ENCODE assay signal across 8 mouse cellular contexts in the genomic region with DNA sequence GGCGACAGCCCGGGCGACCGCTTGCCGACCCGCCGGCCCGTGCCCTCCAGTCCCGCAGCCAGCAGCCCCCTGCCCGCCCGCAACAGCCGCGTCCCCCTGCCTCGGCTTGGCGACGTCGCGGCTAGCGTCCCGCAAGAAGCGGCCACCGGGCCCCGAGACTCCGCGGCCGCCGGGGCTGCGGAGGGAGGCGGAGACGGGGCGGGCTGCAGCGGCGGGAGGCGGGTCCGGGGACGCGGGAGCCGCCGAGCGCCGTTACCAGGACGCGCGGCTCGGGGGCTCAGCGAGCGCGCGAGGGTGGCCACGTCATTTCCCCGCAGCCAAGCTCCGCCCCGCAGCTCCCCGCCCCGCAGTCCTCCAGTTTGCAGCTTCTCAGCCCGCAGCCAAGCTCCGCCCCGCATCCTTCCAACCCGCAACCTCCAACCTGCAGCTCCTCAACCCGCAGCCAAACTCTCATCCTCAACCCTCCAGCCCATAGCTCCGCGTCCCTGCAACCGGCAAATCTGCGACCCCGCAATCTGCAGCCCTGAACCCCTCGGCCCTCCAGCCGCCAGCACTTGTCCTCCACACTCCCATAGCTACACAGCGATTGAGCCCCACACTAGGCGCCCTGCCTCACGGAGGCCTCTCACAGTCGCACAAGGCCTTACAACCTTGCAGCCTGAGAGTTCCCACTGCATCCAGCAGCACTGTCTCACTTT. TPM values are rescaled to one million over a fixed set of nuclear protein-coding genes. Genes with fewer than 3 reads are reported as not detected.
DNase-seq lines count a peak whose midpoint lies in the region; ATAC-seq and TF ChIP-seq lines count a peak whose summit lies in the region.

A gene (minus strand): TSS at position 169 of the 698 bp plus-strand sequence.

- intact Hi-C loops in gastrocnemius, adult 2 months (cut with DNase I), result no loop called here

- H3K4me3 ChIP-seq in gastrocnemius, adult 2 months, result peak within 1 kb of the TSS; percentile 74
- H3K4me3 ChIP-seq in hindbrain, embryonic 15.5 days, result peak within 1 kb of the TSS; percentile 91

- peak within 1 kb of the TSS; percentile 31; the same call in 1 of the 2 replicates for H3K27ac ChIP-seq in gastrocnemius, adult 2 months
- H3K27ac ChIP-seq in hindbrain, embryonic 15.5 days (replicated peaks), result peak within 1 kb of the TSS; percentile 83

- peak within 1 kb of the TSS; percentile 86 for H3K9ac ChIP-seq in hindbrain, embryonic 15.5 days

- WGBS in hindbrain, embryonic 15.5 days, result 1% methylated on average over 69 of the region's 71 CpGs

- DNase-seq in ZHBTc4 (ENCODE audit: low read depth, low spot score), result peak; percentile 73
- DNase-seq in cerebellum, postnatal 36 days, result peak; percentile 89 to 92
- DNase-seq in gastrocnemius, adult 2 months, result peak; percentile 79
- peak; percentile 80 for DNase-seq in left cerebral cortex, adult 11 months (ENCODE audit: low spot score)
- peak; percentile 60 for DNase-seq in lung, postnatal 14 days
- DNase-seq in retina, postnatal 1 day, result peak; percentile 87
- no peak for DNase-seq in adipocyte (ENCODE audit: low spot score)

- no peak for TF ChIP-seq CTCF in gastrocnemius, adult 2 months (IDR thresholded peaks at IDR 0.05)

- H3K9me3 ChIP-seq in hindbrain, embryonic 15.5 days, result no peaks in the 10 kb centered on the region

- no peaks in the 10 kb centered on the region for H3K36me3 ChIP-seq in hindbrain, embryonic 15.5 days

- peak; percentile 98 for ATAC-seq in hindbrain, embryonic 15.5 days (ENCODE audit: low FRiP score, low read depth)

- H3K27me3 ChIP-seq in hindbrain, embryonic 15.5 days, result no peaks in the 10 kb centered on the region

- peak within 1 kb of the TSS; percentile 80 for H3K4me2 ChIP-seq in hindbrain, embryonic 15.5 days

- H3K4me1 ChIP-seq in hindbrain, embryonic 15.5 days (replicated peaks), result peaks cover 31% of the 10 kb centered on the region

RNA-seq across cellular contexts. Expression of the gene that starts here (rescaled TPM):
- total RNA-seq in gastrocnemius, adult 2 months (2021), result under 1 TPM; 0.28 to 0.31 TPM
- 12.0 and 14.6 TPM in 2 replicates for polyA plus RNA-seq in hindbrain, embryonic 15.5 days (2015; fragmentation: Nextera tagmentation; extraction: Ambion mirVana)

Comparison
In these comparisons a context has a peak if more than half of its experiments do, and no peak if none do; other contexts are left out.
1. Peak in DNase-seq, H3K4me3 ChIP-seq and H3K27ac ChIP-seq in gastrocnemius, adult 2 months; RNA of the gene not detected or under 1 TPM.